Mouse (Mus musculus) liver, postnatal 0 days (tissue): Measurements from ENCODE around the gene Xylt1.

Experiments
- CTCF ChIP-seq: sonication (generic); IDR thresholded peaks from 2 replicates; pipeline ENCODE4 v1.5.1; 2016; ENCODE audit warnings: antibody characterized with exemption, low read depth
- EP300 ChIP-seq: IDR thresholded peaks from 2 replicates; pipeline ENCODE4 v1.6.1; 2016; ENCODE audit warnings: antibody characterized with exemption, low read depth, mild to moderate bottlenecking

GRCm38 (mm10) chr7:117419846-117420245 lies 39.1 kb downstream of the Xylt1 start:
- no peak for TF ChIP-seq CTCF
- TF ChIP-seq EP300: no peak
